Mouse (Mus musculus): ENCODE results near the gene Tbc1d21.

GRCm38 (mm10) chr9:58401371-58402082 lies 31.3 kb upstream of the Tbc1d21 start:
- no peak for TF ChIP-seq CTCF (IDR thresholded peaks at IDR 0.05; ENCODE audit: insufficient read depth, low read depth, low read length)
- TF ChIP-seq POLR2A (IDR thresholded peaks at IDR 0.05; ENCODE audit: insufficient read depth, low read depth, low read length) = no peak
